Mouse (Mus musculus): ENCODE measurements around the gene Gm10840. TPM values are rescaled to one million over a fixed set of nuclear protein-coding genes. Genes with fewer than 3 reads are reported as not detected.

Gm10840 gene
- total RNA-seq, 1 experiment from 2014 or later: 13.6 TPM

DNA sequence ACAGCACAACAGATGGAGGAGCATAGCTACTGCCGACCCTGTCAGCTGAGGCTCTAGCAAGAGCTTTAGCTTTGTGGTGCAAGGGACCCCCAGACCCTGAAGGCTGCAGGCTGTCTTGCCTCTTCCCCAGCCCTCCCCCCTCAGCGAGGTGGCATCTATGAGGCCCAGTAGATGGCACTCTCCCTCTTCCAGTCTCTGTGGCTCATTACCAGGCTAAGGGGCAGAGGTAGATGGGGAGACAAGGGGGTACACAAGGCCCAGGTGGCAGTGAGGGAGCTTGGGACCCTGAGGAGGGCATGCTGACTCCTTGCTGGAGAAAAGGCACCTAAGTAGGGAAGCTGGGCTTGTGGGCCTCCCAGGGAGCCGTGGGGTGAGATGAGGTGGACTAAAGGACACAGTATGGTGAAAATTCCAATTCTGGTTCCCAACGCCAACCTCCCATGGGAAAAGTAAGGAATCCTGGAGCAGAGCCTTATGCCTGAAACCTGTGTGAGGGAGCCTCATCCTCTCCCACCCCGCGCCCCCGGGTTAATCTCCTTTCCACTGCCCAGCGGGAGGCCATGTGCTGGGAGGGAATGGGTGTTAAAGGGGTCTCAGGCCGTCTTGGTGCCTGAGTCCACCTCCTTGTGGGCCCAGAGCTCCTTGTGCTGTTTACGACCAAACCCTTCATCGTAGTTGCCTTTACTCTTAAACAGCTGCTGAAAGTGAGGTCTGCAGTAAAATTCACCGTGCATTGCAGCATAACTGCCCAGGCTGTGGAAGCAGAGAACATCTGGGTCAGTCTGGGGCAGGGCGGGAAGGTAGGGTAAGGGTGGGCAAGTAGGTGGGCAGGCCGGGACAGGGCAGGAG is 2.3 kb upstream of the Gm10840 start:
- peak in 1 of 2 experiments; percentile 16; a peak in 1 of 4 replicates for ATAC-seq (replicated peaks in 1 of 2; ENCODE audit: insufficient read depth in 1 of 2, low FRiP score in 2 of 2, low TSS enrichment in 1 of 2, low read depth in 1 of 2, poor library complexity in 2 of 2, severe bottlenecking in 2 of 2)

DNA sequence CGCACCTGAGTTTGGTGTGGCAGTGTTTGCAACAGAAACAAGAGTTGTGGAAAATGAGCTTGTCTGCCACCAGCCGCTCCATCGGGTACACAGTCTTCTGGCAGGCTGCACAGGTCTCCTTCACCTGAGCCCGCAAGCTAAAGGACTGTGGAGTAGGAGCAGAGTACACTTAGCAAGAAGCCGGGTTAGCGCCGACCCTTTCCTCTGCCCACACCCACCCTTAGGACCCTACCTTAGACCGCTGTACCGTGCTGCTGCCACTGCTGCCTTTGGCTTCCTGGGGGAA is 1.8 kb upstream of the Gm10840 start:
- no peak; a peak in 1 of 4 replicates for ATAC-seq (replicated peaks in 1 of 2; ENCODE audit: insufficient read depth in 1 of 2, low FRiP score in 2 of 2, low TSS enrichment in 1 of 2, low read depth in 1 of 2, poor library complexity in 2 of 2, severe bottlenecking in 2 of 2)

DNA sequence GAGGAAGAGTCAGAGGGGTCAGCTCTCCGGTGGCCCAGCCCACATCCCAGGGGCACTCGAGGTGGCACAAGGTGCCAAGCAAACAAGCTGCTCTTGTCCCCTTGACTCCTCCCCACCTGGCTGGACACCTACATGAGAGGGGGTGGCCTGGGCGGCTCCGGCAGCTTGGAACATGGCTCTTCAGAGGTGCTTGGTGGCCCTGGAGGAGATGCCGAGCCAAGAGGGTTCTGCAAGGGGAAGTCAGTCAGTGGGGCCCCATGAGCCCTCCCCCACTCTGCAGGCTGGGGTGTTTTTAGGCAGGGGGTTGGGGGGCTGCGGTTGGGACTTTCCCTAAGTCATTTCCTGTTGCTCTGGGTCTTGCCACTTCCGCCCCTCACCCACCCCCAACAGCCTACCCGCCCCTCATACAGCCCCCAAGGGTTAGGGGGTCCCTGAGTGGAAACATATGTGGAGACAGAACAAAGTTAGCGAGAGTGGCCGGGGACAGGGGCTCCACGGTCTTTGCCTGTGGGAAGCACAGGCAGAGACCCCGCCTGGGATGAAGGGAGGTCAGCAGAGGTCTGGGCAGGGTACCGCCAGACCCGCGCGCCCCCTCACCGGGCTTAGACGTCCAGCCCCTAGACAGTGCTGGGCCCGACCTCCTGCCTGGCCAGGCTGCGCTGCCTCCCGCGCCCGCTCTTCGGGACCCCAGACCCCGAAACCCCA is 1.3 kb upstream of the Gm10840 start:
- ATAC-seq (replicated peaks in 1 of 2; ENCODE audit: insufficient read depth in 1 of 2, low FRiP score in 2 of 2, low TSS enrichment in 1 of 2, low read depth in 1 of 2, poor library complexity in 2 of 2, severe bottlenecking in 2 of 2): peak; percentile 48 to 53

DNA sequence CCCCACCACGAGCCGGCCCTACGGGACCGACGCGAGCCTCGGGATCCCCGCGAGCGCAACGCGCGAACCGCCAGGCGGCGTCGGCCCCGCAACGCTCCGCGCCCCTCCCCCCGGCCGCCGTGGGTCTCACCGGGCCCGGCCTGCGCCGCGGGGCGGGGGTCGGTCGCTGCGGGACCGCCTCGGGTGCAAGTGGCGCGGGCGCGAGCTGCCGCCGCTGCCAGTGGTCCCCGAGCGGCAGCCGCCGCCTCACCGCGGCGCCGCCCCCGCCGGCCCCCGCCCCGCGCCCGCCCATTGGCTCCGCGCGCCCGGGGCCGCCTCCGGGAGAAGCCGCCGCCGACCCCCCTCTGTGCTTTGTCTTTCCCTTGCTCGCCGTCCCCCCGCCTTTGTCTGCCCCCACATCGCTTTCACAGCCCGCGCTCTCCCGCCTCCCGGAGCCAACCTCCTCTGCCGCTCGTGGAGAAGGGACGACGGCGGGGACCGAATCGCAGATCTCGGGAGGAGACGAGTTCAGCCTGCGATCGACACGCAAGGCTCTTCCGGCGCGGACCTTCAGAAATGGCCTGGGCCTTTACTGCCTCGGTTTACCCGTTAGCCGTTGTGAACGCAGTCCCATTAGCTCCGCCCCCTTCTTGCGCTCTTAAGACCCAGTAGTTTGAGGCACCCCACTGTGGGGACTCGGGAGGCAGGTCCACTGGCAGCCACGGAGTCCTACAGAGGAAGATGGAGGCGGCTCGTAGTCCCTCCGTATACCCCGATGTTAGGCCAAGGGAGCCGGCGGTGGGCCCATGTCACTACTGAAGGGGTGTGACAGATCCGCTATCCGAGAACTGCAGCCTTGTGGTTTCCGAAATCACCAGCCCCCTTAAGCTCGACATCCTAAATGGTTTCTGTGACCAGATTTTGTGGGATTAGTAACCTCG is 469 bp upstream of the Gm10840 start:
- ATAC-seq (replicated peaks in 1 of 2; ENCODE audit: insufficient read depth in 1 of 2, low FRiP score in 2 of 2, low TSS enrichment in 1 of 2, low read depth in 1 of 2, poor library complexity in 2 of 2, severe bottlenecking in 2 of 2): peak; percentile 43 to 44

DNA sequence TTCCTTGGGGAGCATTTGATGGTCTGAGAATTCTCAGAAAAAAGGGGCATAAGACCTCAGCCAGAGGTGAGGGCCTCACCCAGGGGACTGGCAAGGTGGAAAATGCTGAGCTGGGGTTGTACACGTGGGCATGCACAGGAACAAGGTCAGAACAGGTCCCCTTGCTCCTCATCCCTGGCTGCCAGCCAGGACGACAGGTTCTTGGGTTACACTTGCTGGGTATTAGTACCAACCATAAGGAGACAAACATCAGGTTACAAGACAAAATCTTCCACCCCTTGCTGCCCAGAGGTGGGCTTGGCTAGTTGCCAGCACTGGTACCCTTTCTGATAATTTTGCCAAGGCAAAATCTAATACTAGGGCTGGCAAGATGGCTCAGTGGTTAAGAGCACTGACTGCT is 1.6 kb downstream of the Gm10840 start:
- ATAC-seq (replicated peaks in 1 of 2; ENCODE audit: insufficient read depth in 1 of 2, low FRiP score in 2 of 2, low TSS enrichment in 1 of 2, low read depth in 1 of 2, poor library complexity in 2 of 2, severe bottlenecking in 2 of 2): no peak

DNA sequence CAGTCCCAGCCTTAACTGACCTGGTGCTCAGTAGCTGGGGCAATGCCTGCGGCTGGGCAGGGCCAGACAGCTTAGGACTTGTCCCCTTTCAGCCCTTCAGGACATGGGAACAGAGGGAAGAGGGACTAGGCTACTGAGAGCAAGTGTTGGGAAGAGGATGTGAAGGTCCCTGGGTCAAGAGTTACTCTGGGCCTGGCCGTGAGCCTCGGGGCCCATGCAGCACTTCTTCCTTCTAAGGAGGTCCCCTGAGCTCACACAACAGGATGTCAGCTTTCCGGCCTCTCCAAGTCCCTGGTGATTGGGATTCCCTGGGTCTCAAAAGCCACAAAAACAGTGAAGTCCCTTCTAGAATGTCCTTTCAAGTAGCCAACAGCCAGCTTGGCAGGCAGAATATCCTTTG is 2.9 kb downstream of the Gm10840 start:
- ATAC-seq (replicated peaks in 1 of 2; ENCODE audit: insufficient read depth in 1 of 2, low FRiP score in 2 of 2, low TSS enrichment in 1 of 2, low read depth in 1 of 2, poor library complexity in 2 of 2, severe bottlenecking in 2 of 2): no peak

DNA sequence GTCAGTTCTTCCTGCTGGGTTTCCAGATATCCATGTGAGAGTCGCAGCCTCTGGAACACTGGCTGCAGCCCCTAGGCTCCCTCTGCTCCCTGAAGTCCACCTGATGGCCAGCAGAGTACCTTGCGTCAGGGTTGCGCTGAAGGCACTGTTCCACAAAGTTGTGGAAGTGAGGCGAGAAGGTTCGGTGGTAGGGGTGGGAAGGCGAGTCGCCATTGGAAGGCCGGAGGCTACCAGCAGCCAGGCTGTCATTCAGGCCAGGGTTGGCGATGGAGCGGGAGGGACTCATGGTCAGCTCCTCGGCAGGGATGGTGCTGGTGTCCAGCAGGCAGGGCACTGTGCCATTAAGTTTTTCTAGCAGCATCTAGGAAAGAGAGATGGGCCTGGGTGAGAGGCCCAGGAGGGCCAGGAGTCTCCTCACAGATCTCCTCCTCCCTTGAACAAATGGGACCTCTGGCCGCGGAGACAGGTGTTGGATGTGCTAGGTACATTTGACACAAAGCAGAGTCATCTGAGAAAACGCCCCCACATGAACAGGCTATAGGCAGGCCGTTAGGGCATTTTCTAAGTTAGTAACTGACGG is 4.0 kb downstream of the Gm10840 start:
- no peak for ATAC-seq (replicated peaks in 1 of 2; ENCODE audit: insufficient read depth in 1 of 2, low FRiP score in 2 of 2, low TSS enrichment in 1 of 2, low read depth in 1 of 2, poor library complexity in 2 of 2, severe bottlenecking in 2 of 2)

DNA sequence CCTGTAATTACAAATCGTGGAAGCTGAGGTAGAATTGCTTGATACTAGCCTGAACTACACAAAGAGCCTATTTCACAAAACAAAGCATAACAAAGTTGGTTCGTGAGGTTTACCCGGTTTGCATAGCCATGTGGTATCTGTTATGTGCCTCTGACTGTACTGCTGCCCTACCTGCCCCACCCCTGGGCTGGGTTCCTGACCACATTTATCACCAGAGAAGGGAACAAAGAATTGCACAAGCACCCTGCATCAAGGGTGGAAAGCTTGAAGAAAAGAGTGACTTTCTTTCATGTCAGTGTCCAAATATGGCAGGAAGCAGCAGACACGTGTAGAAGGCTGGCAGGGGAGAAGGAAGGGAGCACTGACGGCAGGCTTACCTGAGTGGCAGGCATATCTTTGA is 6.8 kb downstream of the Gm10840 start:
- peak; percentile 37 to 49; a peak in 2 of 4 replicates for ATAC-seq (replicated peaks in 1 of 2; ENCODE audit: insufficient read depth in 1 of 2, low FRiP score in 2 of 2, low TSS enrichment in 1 of 2, low read depth in 1 of 2, poor library complexity in 2 of 2, severe bottlenecking in 2 of 2)

DNA sequence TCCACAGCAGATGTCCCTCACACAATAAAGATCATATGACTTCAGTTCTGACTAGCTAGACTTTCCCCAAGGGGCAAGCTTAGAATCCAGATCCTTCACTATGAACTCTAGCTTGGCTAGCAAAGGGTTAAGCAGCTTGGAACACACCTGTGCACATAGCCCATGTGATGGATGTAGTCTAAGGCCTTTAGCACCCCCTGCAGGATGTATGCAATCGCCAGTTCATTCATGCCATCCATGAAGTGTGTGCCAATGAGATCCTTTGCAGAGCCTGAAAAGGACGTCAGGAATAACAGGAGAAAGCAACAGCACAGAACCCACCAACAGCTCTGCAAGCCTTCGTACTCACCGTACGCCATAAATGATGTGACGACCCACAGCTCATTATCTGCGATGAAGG is 10.2 kb downstream of the Gm10840 start:
- ATAC-seq (replicated peaks in 1 of 2; ENCODE audit: insufficient read depth in 1 of 2, low FRiP score in 2 of 2, low TSS enrichment in 1 of 2, low read depth in 1 of 2, poor library complexity in 2 of 2, severe bottlenecking in 2 of 2): peak; percentile 32 to 33; a peak in 1 of 4 replicates

DNA sequence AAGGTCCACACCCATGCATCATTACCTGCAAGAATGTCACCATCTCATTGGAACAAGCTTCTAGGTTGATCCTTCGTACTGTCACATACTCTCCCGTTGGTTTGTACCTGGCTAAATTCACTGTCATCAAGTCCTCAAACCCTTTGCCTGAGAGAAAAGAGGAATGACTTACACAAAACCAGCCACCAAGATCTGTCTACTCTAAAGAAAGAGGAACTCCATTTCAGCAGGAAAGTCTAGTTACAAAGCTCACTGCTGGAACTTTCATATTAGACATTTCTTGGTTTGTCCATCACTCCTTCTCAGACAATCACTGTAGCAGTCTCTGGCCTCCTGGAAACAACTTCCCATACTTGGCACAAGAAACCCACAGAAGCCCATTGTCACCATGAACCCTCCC is 12.6 kb downstream of the Gm10840 start:
- ATAC-seq (replicated peaks in 1 of 2; ENCODE audit: insufficient read depth in 1 of 2, low FRiP score in 2 of 2, low TSS enrichment in 1 of 2, low read depth in 1 of 2, poor library complexity in 2 of 2, severe bottlenecking in 2 of 2): 0 out of 4 replicates have a peak, but pooled peaks of 1 of the 2 experiments have one; percentile 17

DNA sequence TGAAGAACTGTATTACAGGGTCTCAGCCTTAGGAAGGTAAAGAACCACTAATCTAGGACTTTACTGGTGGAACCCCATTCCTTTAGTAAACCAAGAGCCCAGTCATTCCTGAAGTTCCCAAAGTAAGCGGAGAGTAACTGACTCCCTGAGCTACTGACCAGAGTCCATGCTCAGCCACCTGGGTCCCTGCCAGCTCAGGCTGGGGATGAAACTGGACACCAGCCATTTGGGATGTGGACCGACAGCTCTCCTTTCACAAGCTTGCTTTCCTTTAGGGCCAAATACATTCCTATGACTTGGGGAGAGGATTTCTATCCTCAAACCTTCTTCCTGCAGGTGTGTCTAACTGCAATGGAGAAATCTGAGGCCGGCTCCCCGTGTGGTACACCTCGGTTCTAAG is 13.7 kb downstream of the Gm10840 start:
- no peak for ATAC-seq (replicated peaks in 1 of 2; ENCODE audit: insufficient read depth in 1 of 2, low FRiP score in 2 of 2, low TSS enrichment in 1 of 2, low read depth in 1 of 2, poor library complexity in 2 of 2, severe bottlenecking in 2 of 2)

DNA sequence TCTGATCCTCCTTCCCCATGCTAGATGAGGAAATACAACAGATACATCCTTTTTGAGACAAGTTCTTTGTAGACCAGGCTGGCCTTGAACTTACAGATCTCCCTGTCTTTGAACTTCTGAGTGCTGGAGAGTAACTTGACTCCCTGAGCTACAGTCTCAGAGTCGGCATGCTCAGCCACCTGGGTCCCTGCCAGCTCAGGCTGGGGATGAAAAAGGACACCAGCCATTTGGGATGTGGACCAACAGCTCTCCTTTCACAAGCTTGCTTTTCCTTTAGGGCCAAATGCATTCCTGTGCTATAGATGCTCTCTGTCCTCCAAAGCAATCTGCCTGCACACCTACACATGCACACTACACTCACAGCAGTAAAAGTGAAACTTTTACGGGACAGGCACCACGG is 14.4 kb downstream of the Gm10840 start:
- no peak for ATAC-seq (replicated peaks in 1 of 2; ENCODE audit: insufficient read depth in 1 of 2, low FRiP score in 2 of 2, low TSS enrichment in 1 of 2, low read depth in 1 of 2, poor library complexity in 2 of 2, severe bottlenecking in 2 of 2)

DNA sequence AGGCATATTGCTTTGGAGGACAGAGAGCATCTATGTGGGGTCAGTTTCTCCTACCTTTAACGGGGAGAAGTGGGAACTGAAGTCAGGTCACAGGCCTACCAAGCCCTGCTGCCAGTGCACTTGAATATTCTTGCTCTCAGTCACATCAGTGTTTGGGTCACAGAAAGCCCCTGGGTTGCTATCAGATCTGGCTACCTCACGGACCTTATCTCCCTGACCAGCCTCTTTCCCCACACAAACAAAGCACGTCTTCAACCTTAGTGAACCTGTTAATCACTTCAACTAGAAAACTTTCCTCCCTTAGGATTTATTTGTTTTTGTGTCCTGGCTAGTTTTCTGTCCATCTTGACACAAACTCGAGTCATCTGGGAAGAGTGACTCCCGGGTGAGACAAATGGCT is 15.7 kb downstream of the Gm10840 start:
- no peak for ATAC-seq (replicated peaks in 1 of 2; ENCODE audit: insufficient read depth in 1 of 2, low FRiP score in 2 of 2, low TSS enrichment in 1 of 2, low read depth in 1 of 2, poor library complexity in 2 of 2, severe bottlenecking in 2 of 2)

DNA sequence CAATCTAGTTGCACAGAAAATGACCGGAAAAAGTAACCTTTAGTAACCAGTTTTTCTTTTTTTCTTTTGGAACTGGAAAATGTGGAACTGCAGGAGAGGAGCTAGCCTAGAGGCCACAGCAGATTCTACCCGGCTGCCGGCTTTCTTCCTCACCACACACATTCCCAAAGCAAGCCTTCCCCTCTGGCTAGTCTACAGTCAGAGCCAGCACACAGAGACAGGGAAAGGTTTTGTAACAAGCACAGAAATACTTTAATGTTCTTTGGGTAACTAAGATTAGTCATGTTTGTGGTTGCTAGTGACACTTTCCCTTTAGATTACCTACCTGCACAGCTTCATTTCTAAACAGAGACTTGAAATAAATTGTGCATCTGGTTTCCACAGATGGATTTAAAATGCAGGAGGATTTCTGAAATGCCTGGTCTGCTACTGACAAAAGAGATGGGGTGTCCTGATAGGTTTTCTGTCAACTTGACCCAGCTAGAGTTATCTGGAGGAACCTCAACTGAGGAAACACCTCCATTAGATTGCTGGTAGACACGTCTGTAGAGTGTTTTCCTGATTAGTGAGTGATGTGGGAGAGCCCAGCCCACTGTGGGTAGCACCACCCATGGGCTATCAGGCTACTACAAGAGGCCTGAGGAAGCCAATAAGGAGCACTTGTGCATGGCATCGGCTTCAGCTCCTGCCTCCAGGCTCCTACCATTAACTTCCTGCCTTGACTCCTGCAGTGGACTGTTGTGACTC is 17.6 kb downstream of the Gm10840 start:
- no peak for ATAC-seq (replicated peaks in 1 of 2; ENCODE audit: insufficient read depth in 1 of 2, low FRiP score in 2 of 2, low TSS enrichment in 1 of 2, low read depth in 1 of 2, poor library complexity in 2 of 2, severe bottlenecking in 2 of 2)

DNA sequence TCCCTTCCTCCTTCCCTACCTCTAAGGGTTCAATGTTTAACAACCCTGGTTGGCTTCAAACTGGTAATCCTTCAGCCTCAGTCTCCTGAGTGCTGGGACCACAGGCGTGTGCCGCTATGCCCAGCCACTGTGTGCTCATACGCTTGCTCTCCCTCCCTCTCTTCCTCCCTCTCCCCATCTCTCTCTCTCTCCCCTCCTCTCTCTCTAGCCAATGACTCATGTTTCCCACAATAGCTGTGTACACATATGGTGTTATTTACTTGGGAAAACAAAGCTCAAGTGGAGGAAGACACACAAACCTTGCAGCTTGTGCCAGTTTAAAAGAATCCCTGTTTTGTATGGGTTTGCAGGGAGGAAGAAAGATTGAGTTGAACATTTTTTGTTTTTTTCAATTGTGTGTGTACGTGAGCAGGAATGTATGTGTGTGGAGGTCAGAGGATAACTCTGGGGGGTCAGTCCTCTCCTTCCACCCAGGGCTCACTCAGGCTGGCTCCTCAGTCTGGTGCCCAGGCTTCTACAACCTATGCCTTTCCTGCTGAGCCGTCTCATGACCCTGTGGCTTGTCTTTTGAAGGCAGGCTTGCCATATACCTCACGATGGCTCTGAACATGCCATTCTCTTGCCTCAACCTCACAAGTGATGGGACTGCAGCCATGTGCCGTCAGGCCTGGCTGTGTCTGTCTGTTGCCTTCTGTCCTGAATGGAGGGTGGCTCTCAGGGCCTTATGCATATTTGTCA is 19.2 kb downstream of the Gm10840 start:
- ATAC-seq (replicated peaks in 1 of 2; ENCODE audit: insufficient read depth in 1 of 2, low FRiP score in 2 of 2, low TSS enrichment in 1 of 2, low read depth in 1 of 2, poor library complexity in 2 of 2, severe bottlenecking in 2 of 2): no peak

DNA sequence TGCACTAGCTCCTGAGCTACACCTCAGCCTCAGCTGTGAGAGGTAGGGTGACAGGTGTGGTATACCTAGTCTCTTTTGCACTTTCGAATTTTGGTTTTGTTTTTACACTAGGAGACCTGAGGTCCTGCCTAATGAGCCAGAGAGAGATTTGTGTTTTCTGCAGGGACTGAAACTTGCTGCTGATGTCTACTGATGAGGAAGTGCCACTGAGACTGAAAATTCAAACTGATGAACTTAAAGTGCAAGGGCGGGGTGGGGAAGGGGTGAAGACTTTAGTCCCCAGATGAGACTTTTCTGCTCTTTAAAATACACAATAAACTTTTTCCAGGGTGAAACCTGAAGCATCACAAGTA is 19.8 kb downstream of the Gm10840 start:
- ATAC-seq (replicated peaks in 1 of 2; ENCODE audit: insufficient read depth in 1 of 2, low FRiP score in 2 of 2, low TSS enrichment in 1 of 2, low read depth in 1 of 2, poor library complexity in 2 of 2, severe bottlenecking in 2 of 2): no peak
